Mouse (Mus musculus) embryonic facial prominence, embryonic 10.5 days (tissue): ENCODE measurements at regions not wholly inside any gene's neighbourhood (a gene's known extent, or its start where the extent isn't known, plus 50 kb on each side); places are given as distances from the start of the nearest gene placed in this dataset.
A peak's percentile ranks its signal among the peaks of the same experiment; 100 is the strongest.

Experiments
- DNase-seq: peaks from one replicate; pipeline ENCODE4 v3.0.0-alpha.2; 2017; ENCODE audit warnings: low spot score
- H3K27ac ChIP-seq: fragments of 300-500 bp; sonication (generic); replicated peaks from 2 replicates; pipeline ENCODE4 v1.5.1; 2016; ENCODE audit warnings: mild to moderate bottlenecking
- H3K27me3 ChIP-seq: fragments of 300-500 bp; sonication (generic); replicated peaks from 2 replicates; pipeline ENCODE4 v1.6.1; 2016; ENCODE audit warnings: low read depth, mild to moderate bottlenecking; ENCODE audit not compliant: poor library complexity, severe bottlenecking
- H3K36me3 ChIP-seq: fragments of 300-500 bp; sonication (generic); replicated peaks from 2 replicates; pipeline ENCODE4 v1.6.1; 2016; ENCODE audit warnings: mild to moderate bottlenecking, moderate library complexity
- H3K4me1 ChIP-seq: fragments of 300-500 bp; sonication (generic); 2 replicates; pipeline ENCODE4 v1.6.1; 2016
- H3K4me3 ChIP-seq: fragments of 300-500 bp; sonication (generic); 2 replicates; pipeline ENCODE4 v1.5.1; 2016; ENCODE audit warnings: mild to moderate bottlenecking, moderate library complexity
- H3K9me3 ChIP-seq: fragments of 300-500 bp; sonication (generic); 2 replicates; pipeline ENCODE4 v1.6.1; 2016; ENCODE audit warnings: mild to moderate bottlenecking
- WGBS: fragments of 180-500 bp; shearing (Covaris S2); methylation state at CpG from one replicate; pipeline ENCODE4 v1.1.7; 2016; 5-methylcytosine and 5-hydroxymethylcytosine counted together

DNA sequence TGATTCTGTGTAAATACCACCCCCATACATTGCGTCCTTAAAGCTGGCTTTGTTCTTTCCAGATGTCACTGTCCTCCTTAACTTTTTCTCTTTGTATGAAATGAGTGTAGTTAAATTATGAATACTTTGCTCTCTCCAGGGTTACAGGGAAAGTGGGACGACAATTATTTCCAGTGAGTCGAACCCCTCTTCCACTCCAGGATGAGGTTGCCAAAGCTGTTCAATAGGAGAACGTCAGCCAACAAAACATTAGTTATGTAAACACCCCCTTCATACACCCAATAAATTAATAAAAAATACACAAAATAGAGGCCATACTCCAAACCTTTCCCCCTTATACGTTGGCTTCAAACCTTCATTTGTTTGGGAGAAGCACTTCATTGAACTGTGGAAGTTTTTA, 335.8 kb downstream of the Ptprc start:
- no peak overlapping the region for H3K4me3 ChIP-seq
- no peaks in the 10 kb centered on the region for H3K27me3 ChIP-seq
- H3K36me3 ChIP-seq = no peaks in the 10 kb centered on the region
- no peaks in the 10 kb centered on the region for H3K9me3 ChIP-seq
- DNase-seq = no peak
- no peak overlapping the region for H3K27ac ChIP-seq
- WGBS = 79% methylated on average over 5 of the region's 5 CpGs
- peaks cover 4% of the 10 kb centered on the region; the same call in 1 of the 2 replicates for H3K4me1 ChIP-seq

- no peaks in the 10 kb centered on the region for H3K27me3 ChIP-seq
- peaks cover 4% of the 10 kb centered on the region; the same call in 1 of the 2 replicates for H3K4me1 ChIP-seq
- no peak overlapping the region for H3K4me3 ChIP-seq
- no peaks in the 10 kb centered on the region for H3K36me3 ChIP-seq
- H3K27ac ChIP-seq = peak overlapping the region; percentile 30; the same call in 1 of the 2 replicates
- H3K9me3 ChIP-seq = no peaks in the 10 kb centered on the region
- 63% methylated on average over 2 of the region's 2 CpGs for WGBS
- no peak for DNase-seq
These were observed 336.2 kb downstream of the Ptprc start for GRCm38 (mm10) chr1:137839263-137839662.

- no peaks in the 10 kb centered on the region for H3K27me3 ChIP-seq
- no peak overlapping the region for H3K27ac ChIP-seq
- 72% methylated on average over 8 of the region's 8 CpGs for WGBS
- no peak overlapping the region for H3K4me3 ChIP-seq
- no peaks in the 10 kb centered on the region for H3K9me3 ChIP-seq
- no peaks in the 10 kb centered on the region for H3K36me3 ChIP-seq
- H3K4me1 ChIP-seq = peaks cover 4% of the 10 kb centered on the region; the same call in 1 of the 2 replicates
- no peak for DNase-seq
These were observed 337.2 kb downstream of the Ptprc start for GRCm38 (mm10) chr1:137838357-137838756.

- no peak for DNase-seq
- H3K27me3 ChIP-seq = no peaks in the 10 kb centered on the region
- no peak overlapping the region for H3K27ac ChIP-seq
- WGBS = 77% methylated on average over 3 of the region's 3 CpGs
- H3K36me3 ChIP-seq = no peaks in the 10 kb centered on the region
- no peak overlapping the region for H3K4me3 ChIP-seq
- H3K9me3 ChIP-seq = no peaks in the 10 kb centered on the region
- no peaks in the 10 kb centered on the region for H3K4me1 ChIP-seq
These were observed 342.0 kb downstream of the Ptprc start for GRCm38 (mm10) chr1:137833535-137833934.

DNA sequence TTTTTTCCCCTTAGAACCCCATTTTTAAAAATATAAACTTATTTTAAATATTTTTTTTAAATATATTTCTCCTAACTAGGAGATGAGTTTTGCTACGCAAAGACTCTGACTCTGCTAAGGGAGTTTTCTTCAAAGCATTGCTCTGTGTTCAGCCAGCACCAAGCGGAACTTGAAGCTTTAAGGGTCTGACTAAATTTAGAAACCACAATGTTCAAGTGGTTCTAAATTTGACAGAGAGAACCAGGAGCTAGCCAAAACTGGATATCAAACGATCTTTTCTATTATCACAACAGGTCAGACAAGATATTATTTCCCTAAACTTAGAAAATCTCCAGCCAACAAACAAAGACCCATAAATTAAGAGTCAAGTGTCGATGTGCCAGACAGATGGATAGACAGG, 344.2 kb downstream of the Ptprc start:
- Histone ChIP-seq H3K36me3 (no peaks in the 10 kb centered on the region), H3K27ac (no peak overlapping the region), H3K4me3 (no peak overlapping the region), H3K4me1 (no peaks in the 10 kb centered on the region), H3K27me3 (no peaks in the 10 kb centered on the region), H3K9me3 (no peaks in the 10 kb centered on the region)
- 83% methylated on average over 4 of the region's 4 CpGs for WGBS
- DNase-seq = no peak

DNA sequence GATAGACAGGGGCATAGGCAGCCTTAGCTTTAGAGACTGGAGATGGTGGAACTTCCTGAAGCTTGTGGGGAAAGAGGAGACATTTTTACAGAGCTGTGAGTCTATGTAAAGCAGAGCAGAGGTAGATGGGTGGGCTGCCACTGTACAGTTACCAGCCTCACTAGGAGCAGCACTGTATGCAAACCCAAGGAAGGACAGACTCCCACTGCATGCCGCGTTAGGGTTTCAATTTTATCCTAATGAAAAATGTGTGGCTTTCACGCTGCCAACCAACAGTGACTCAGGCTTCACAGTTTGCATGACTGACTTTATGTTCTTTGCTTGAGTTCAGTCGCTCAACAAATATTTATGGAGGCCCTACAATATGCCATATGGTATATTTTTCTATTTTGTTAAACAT, 348.1 kb downstream of the Ptprc start:
- DNase-seq = no peak
- Histone ChIP-seq H3K27me3 (no peaks in the 10 kb centered on the region), H3K27ac (no peak overlapping the region), H3K4me1 (no peaks in the 10 kb centered on the region), H3K4me3 (no peak overlapping the region), H3K9me3 (no peaks in the 10 kb centered on the region), H3K36me3 (no peaks in the 10 kb centered on the region)
- WGBS = 93% methylated on average over 4 of the region's 4 CpGs

- H3K9me3 ChIP-seq = no peaks in the 10 kb centered on the region
- no peak for DNase-seq
- no peak overlapping the region for H3K27ac ChIP-seq
- H3K27me3 ChIP-seq = no peaks in the 10 kb centered on the region
- no peaks in the 10 kb centered on the region for H3K36me3 ChIP-seq
- no peak overlapping the region for H3K4me3 ChIP-seq
- 90% methylated on average over 4 of the region's 4 CpGs for WGBS
- H3K4me1 ChIP-seq = no peaks in the 10 kb centered on the region
These were observed 360.1 kb downstream of the Ptprc start for GRCm38 (mm10) chr1:137815401-137815888.

GRCm38 (mm10) chr1:137814556-137814955, 361.0 kb downstream of the Ptprc start:
- no peak for DNase-seq
- H3K4me3 ChIP-seq = no peak overlapping the region
- H3K27me3 ChIP-seq = no peaks in the 10 kb centered on the region
- no peaks in the 10 kb centered on the region for H3K36me3 ChIP-seq
- H3K4me1 ChIP-seq = no peaks in the 10 kb centered on the region
- no peak overlapping the region for H3K27ac ChIP-seq
- no peaks in the 10 kb centered on the region for H3K9me3 ChIP-seq
- WGBS = 90% methylated on average over 2 of the region's 2 CpGs

- no peaks in the 10 kb centered on the region for H3K4me1 ChIP-seq
- H3K27me3 ChIP-seq = no peaks in the 10 kb centered on the region
- no peak for DNase-seq
- WGBS = 72% methylated on average over 1 of the region's 1 CpGs
- no peak overlapping the region for H3K4me3 ChIP-seq
- H3K9me3 ChIP-seq = no peaks in the 10 kb centered on the region
- H3K36me3 ChIP-seq = no peaks in the 10 kb centered on the region
- H3K27ac ChIP-seq = no peak overlapping the region
These were observed 361.8 kb downstream of the Ptprc start for GRCm38 (mm10) chr1:137813716-137814115.

DNA sequence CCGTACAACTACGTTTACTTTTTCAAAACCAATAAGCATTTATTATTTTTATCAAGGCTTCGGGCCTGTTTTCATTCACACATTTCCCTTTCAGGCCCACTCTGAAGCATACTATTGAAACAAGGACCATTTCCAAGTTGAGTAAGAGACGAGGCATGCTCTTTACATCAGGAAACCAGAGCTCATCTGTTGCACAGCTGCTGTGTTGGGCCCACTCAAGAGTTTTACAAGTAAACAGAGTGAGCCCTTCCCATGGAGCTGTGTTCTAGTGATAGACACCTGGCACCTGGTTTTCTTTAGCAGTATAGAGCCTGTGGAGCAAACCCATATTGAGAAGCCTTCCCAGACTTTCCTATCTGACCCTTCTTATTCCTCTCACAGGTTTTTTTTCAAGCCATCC, 363.5 kb downstream of the Ptprc start:
- Histone ChIP-seq H3K4me1 (no peaks in the 10 kb centered on the region), H3K9me3 (no peaks in the 10 kb centered on the region), H3K27ac (no peak overlapping the region), H3K4me3 (no peak overlapping the region), H3K36me3 (no peaks in the 10 kb centered on the region), H3K27me3 (no peaks in the 10 kb centered on the region)
- 88% methylated on average over 4 of the region's 4 CpGs for WGBS
- no peak for DNase-seq

DNA sequence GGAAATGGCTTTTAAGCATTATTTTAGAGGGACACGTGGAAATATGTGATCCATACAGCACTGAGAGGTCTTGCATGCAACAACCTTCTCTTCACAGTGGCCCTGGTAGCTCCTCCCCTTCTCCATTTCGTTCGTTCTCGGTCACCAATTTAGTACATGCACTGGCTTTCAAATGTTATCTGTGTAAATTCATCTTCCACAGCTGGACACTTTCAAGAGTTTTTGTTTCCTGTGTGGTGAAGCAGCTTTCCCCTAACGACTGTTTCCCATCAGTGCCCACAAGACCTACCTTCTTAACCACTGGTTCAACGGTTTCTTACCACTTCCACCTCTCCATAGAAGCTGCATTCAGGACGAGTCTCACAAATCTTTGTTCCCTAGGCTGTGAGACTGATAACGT, 368.8 kb downstream of the Ptprc start:
- H3K4me1 ChIP-seq = no peaks in the 10 kb centered on the region
- no peaks in the 10 kb centered on the region for H3K27me3 ChIP-seq
- no peak for DNase-seq
- no peak overlapping the region for H3K4me3 ChIP-seq
- no peaks in the 10 kb centered on the region for H3K9me3 ChIP-seq
- H3K36me3 ChIP-seq = no peaks in the 10 kb centered on the region
- no peak overlapping the region for H3K27ac ChIP-seq
- 70% methylated on average over 8 of the region's 8 CpGs for WGBS

- 84% methylated on average over 8 of the region's 8 CpGs for WGBS
- no peak overlapping the region for H3K4me3 ChIP-seq
- no peaks in the 10 kb centered on the region for H3K27me3 ChIP-seq
- no peaks in the 10 kb centered on the region for H3K9me3 ChIP-seq
- no peak overlapping the region for H3K27ac ChIP-seq
- no peaks in the 10 kb centered on the region for H3K4me1 ChIP-seq
- no peak for DNase-seq
- no peaks in the 10 kb centered on the region for H3K36me3 ChIP-seq
These were observed 369.3 kb downstream of the Ptprc start for GRCm38 (mm10) chr1:137806252-137806651.

- Histone ChIP-seq H3K27me3 (no peaks in the 10 kb centered on the region), H3K27ac (no peak overlapping the region), H3K4me3 (no peak overlapping the region), H3K4me1 (no peaks in the 10 kb centered on the region), H3K9me3 (no peaks in the 10 kb centered on the region), H3K36me3 (no peaks in the 10 kb centered on the region)
- DNase-seq = no peak
- 81% methylated on average over 4 of the region's 4 CpGs for WGBS
These were observed 373.4 kb downstream of the Ptprc start for GRCm38 (mm10) chr1:137802119-137802518.

GRCm38 (mm10) chr1:137800752-137801151, 374.8 kb downstream of the Ptprc start:
- no peaks in the 10 kb centered on the region for H3K9me3 ChIP-seq
- H3K27me3 ChIP-seq = no peaks in the 10 kb centered on the region
- 79% methylated on average over 2 of the region's 2 CpGs for WGBS
- H3K27ac ChIP-seq = no peak overlapping the region
- no peaks in the 10 kb centered on the region for H3K36me3 ChIP-seq
- H3K4me3 ChIP-seq = no peak overlapping the region
- H3K4me1 ChIP-seq = no peaks in the 10 kb centered on the region
- no peak for DNase-seq
